In genomic region chr19:4134354-4134753, GRCm38 (mm10) we compare ENCODE assay signal across 24 mouse cellular contexts. TPM values are rescaled to one million over a fixed set of nuclear protein-coding genes. Genes with fewer than 3 reads are reported as not detected.
DNase-seq lines count a peak whose midpoint lies in the region; ATAC-seq and TF ChIP-seq lines count a peak whose summit lies in the region.
"Had no signal": no experiment of that assay in that cellular context is flagged by ENCODE, and none has a peak within 500 bp of the region (broad histone marks: within the 10 kb centered on the region; RNA-seq: fewer than 3 reads in every experiment).

No protein-coding gene starts in this region.

- TF ChIP-seq CTCF in liver, adult 2 months (IDR thresholded peaks at IDR 0.05; ENCODE audit: low read depth, low read length), result no peak

- H3K79me2 ChIP-seq in liver, adult 2 months (ENCODE audit: control insufficient read depth, insufficient read depth, low read length), result no peaks in the 10 kb centered on the region

- H3K4me2 ChIP-seq in liver, embryonic 11.5 days, result no peak overlapping the region
- H3K4me2 ChIP-seq: embryonic facial prominence, embryonic 12.5 days; forebrain, embryonic 13.5 days; forebrain, embryonic 15.5 days had no signal

- H3K4me1 ChIP-seq in liver, adult 2 months (ENCODE audit: control insufficient read depth, insufficient read depth, low read length), result peaks cover 9% of the 10 kb centered on the region
- peaks cover 15% of the 10 kb centered on the region for H3K4me1 ChIP-seq in liver, embryonic 11.5 days (replicated peaks; ENCODE audit: control insufficient read depth, insufficient read depth, low read length)
- H3K4me1 ChIP-seq: embryonic facial prominence, embryonic 12.5 days; forebrain, embryonic 13.5 days; forebrain, embryonic 15.5 days had no signal

- no peak for TF ChIP-seq POLR2A in liver, adult 2 months (IDR thresholded peaks at IDR 0.05; ENCODE audit: extremely low read depth, insufficient read depth, low read length)

- WGBS in liver, adult 2 months, result 28% methylated on average over 4 of the region's 4 CpGs
- 79% methylated on average over 4 of the region's 4 CpGs for WGBS in liver, embryonic 11.5 days

- H3K36me3 ChIP-seq in liver, adult 2 months (ENCODE audit: control insufficient read depth, insufficient read depth, low read length), result no peaks in the 10 kb centered on the region; the same call in 1 of the 2 replicates
- peaks cover 10% of the 10 kb centered on the region for H3K36me3 ChIP-seq in liver, embryonic 11.5 days (ENCODE audit: control insufficient read depth, insufficient read depth, low read length)

- no peak overlapping the region for H3K4me3 ChIP-seq in liver, adult 2 months (ENCODE audit: insufficient read depth, low read depth, low read length)
- H3K4me3 ChIP-seq in liver, embryonic 11.5 days (ENCODE audit: low read depth, low read length), result no peak overlapping the region
- H3K4me3 ChIP-seq: embryonic facial prominence, embryonic 10.5 days; embryonic facial prominence, embryonic 12.5 days; forebrain, embryonic 13.5 days; forebrain, embryonic 15.5 days had no signal

- H3K27me3 ChIP-seq in liver, adult 2 months (ENCODE audit: control insufficient read depth, insufficient read depth, low read length), result no peaks in the 10 kb centered on the region
- H3K27me3 ChIP-seq in liver, embryonic 11.5 days (replicated peaks; ENCODE audit: control insufficient read depth, insufficient read depth, low read length), result no peaks in the 10 kb centered on the region; the same call in 1 of the 2 replicates
- H3K27me3 ChIP-seq: embryonic facial prominence, embryonic 12.5 days; forebrain, embryonic 13.5 days; forebrain, embryonic 15.5 days; Patski had no signal

- no peak for ATAC-seq in liver, embryonic 11.5 days (replicated peaks; ENCODE audit: low FRiP score)
- ATAC-seq: activated CD4-positive, CD25-positive, alpha-beta regulatory T cell, adult 4 months; forebrain, embryonic 13.5 days; forebrain, embryonic 15.5 days; forebrain, postnatal 0 days; Patski had no signal

- peak overlapping the region; percentile 79 for H3K27ac ChIP-seq in liver, adult 2 months (replicated peaks; ENCODE audit: insufficient read depth, low read depth, low read length)
- H3K27ac ChIP-seq in liver, embryonic 11.5 days (ENCODE audit: low read depth, low read length), result no peak overlapping the region
- H3K27ac ChIP-seq: embryonic facial prominence, embryonic 10.5 days; embryonic facial prominence, embryonic 12.5 days; forebrain, embryonic 13.5 days; forebrain, embryonic 15.5 days had no signal

- H3K9me3 ChIP-seq in liver, embryonic 11.5 days (ENCODE audit: control insufficient read depth, low read length), result no peaks in the 10 kb centered on the region
- H3K9me3 ChIP-seq: embryonic facial prominence, embryonic 10.5 days; embryonic facial prominence, embryonic 12.5 days; forebrain, embryonic 13.5 days; forebrain, embryonic 15.5 days; G1E had no signal

- H3K9ac ChIP-seq in liver, adult 2 months (ENCODE audit: low read depth, low read length), result no peak overlapping the region
- H3K9ac ChIP-seq in liver, embryonic 11.5 days (ENCODE audit: low read depth, low read length), result no peak overlapping the region
- H3K9ac ChIP-seq: embryonic facial prominence, embryonic 12.5 days; forebrain, embryonic 13.5 days; forebrain, embryonic 15.5 days; forebrain, postnatal 0 days had no signal

- DNase-seq in liver, adult 2 months (ENCODE audit: extremely low read depth, low read depth, low spot score), result peak; percentile 60
- DNase-seq in liver, embryonic 11.5 days (ENCODE audit: low spot score), result no peak
- peak; percentile 6 for DNase-seq in right cerebral cortex, postnatal 4 days
- DNase-seq in right cerebral cortex, postnatal 14 days, result no peak
- DNase-seq in 3134 (ENCODE audit: extremely low read depth, insufficient read length, low spot score) (peak; percentile 45), adipocyte (ENCODE audit: low spot score) (peak; percentile 57)
- no peak for DNase-seq in frontal cortex, postnatal 25 days (ENCODE audit: low spot score in 2 of 2)
- DNase-seq: adrenal gland, adult 2 months; adrenal gland, postnatal 10 days; adrenal gland, postnatal 25 days; cerebellum, adult 11 months; cerebellum, adult 9-10 months; cerebellum, postnatal 10 days; forebrain, postnatal 0 days had no signal

RNA-seq across cellular contexts. Expression of gene Gpr152, which starts 5.2 kb away (rescaled TPM):
- not detected in 2 replicates for total RNA-seq in liver, adult 2 months (2014; rRNA removed)
- 0.02 TPM in 2 replicates for polyA plus RNA-seq in liver, adult 2 months (2012; rRNA removed)
- not detected in 2 replicates for polyA plus RNA-seq in liver, embryonic 11.5 days (2014; fragmentation: Nextera tagmentation; extraction: Ambion mirVana)
- total RNA-seq: adrenal gland, postnatal 10 days had no signal
- polyA plus RNA-seq: activated CD4-positive, CD25-positive, alpha-beta regulatory T cell, adult 4 months; C2C12; embryonic facial prominence, embryonic 10.5 days; embryonic facial prominence, embryonic 12.5 days; forebrain, embryonic 11.5 days; forebrain, embryonic 15.5 days; forebrain, postnatal 0 days; G1E; Patski had no signal

RNA-seq across cellular contexts. Expression of gene Aip, which starts 8.7 kb away (rescaled TPM):
- 16.5 and 20.1 TPM in 2 replicates for total RNA-seq in liver, adult 2 months (2014; rRNA removed)
- polyA plus RNA-seq in liver, adult 2 months (2012; rRNA removed), result 30.0 and 33.5 TPM in 2 replicates
- 56.2 and 61.8 TPM in 2 replicates for polyA plus RNA-seq in liver, embryonic 11.5 days (2014; fragmentation: Nextera tagmentation; extraction: Ambion mirVana)

RNA-seq across cellular contexts. Expression of gene Cabp4, which starts 9.5 kb away (rescaled TPM):
- total RNA-seq in liver, adult 2 months (2014; rRNA removed), result 0.37 TPM in 1 of 2 replicates, not detected in the other
- polyA plus RNA-seq in liver, adult 2 months (2012; rRNA removed), result not detected in 2 replicates
- polyA plus RNA-seq in liver, embryonic 11.5 days (2014; fragmentation: Nextera tagmentation; extraction: Ambion mirVana), result 0.21 TPM in 1 of 2 replicates, not detected in the other
- total RNA-seq: forebrain, postnatal 0 days had no signal
- polyA plus RNA-seq: embryonic facial prominence, embryonic 12.5 days; embryonic facial prominence, embryonic 14.5 days; forebrain, embryonic 11.5 days had no signal

RNA-seq across cellular contexts. Expression of gene Coro1b, which starts 14.1 kb away (rescaled TPM):
- 66.1 and 72.6 TPM in 2 replicates for total RNA-seq in liver, adult 2 months (2014; rRNA removed)
- 109 and 114 TPM in 2 replicates for polyA plus RNA-seq in liver, adult 2 months (2012; rRNA removed)
- polyA plus RNA-seq in liver, embryonic 11.5 days (2014; fragmentation: Nextera tagmentation; extraction: Ambion mirVana), result 126 and 132 TPM in 2 replicates

RNA-seq across cellular contexts. Expression of gene Ptprcap, which starts 19.1 kb away (rescaled TPM):
- 1.7 and 4.1 TPM in 2 replicates for total RNA-seq in liver, adult 2 months (2014; rRNA removed)
- polyA plus RNA-seq in liver, adult 2 months (2012; rRNA removed), result 6.9 and 8.2 TPM in 2 replicates
- polyA plus RNA-seq in liver, embryonic 11.5 days (2014; fragmentation: Nextera tagmentation; extraction: Ambion mirVana), result 38.7 and 41.1 TPM in 2 replicates
- polyA plus RNA-seq: embryonic facial prominence, embryonic 10.5 days had no signal

Comparison
In these comparisons a context has a peak if more than half of its experiments do, and no peak if none do; other contexts are left out.
1. DNase-seq: peak in liver, adult 2 months (single experiment), right cerebral cortex, postnatal 4 days (single experiment), 3134 (single experiment) and adipocyte (single experiment); none in liver, embryonic 11.5 days (single experiment), right cerebral cortex, postnatal 14 days (single experiment) and frontal cortex, postnatal 25 days (0 of 2).